Mouse (Mus musculus) cerebellum, adult 8-10 months (tissue): ENCODE measurements around the gene Rbm4.

Experiments
- DNase-seq: peaks from one replicate; pipeline ENCODE4 v3.0.0; 2022

Rbm4 gene

DNA sequence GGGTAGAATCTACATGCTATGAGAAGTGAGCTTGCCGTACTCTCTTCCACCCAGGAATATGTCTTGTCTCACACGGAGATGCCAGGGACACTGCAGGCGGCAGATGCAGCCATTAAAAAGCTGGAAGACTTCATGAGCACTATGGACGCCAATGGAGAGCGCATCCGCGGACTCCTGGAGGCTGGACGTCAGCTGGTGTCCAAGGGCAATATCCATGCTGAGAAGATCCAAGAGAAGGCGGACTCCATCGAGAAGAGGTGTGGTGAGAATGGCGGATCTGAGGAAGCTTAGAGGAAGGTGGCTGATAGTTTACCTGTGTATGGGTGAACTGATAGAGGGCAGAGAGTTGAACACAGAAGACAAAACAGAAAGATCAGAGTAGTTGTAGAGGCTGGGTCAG is 54.6 kb downstream of the Rbm4 start:
- no peak for DNase-seq

DNA sequence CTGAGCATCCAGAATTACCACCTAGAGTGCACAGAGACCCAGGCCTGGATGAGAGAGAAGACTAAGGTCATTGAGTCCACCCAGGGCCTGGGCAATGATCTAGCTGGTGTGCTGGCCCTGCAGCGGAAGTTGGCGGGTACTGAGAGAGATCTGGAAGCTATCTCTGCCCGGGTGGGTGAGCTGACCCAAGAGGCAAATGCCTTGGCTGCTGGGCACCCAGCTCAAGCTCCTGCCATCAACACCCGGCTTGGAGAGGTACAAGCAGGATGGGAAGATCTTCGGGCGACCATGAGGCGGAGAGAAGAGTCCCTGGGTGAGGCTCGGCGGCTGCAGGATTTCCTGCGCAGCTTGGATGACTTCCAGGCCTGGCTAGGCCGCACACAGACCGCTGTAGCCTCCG is 55.8 kb downstream of the Rbm4 start:
- DNase-seq = no peak
